Mouse (Mus musculus) G1E (cell line): ENCODE data around the gene Ttll12.

Source experiments
- CTCF ChIP-seq: IDR thresholded peaks from 2 replicates; pipeline ENCODE4 v1.5.1; 2012; ENCODE audit warnings: low read depth, low read length, inconsistent platforms, mixed read lengths
- GATA2 ChIP-seq: IDR thresholded peaks from 2 replicates; pipeline ENCODE4 v1.6.1; 2012; ENCODE audit warnings: low read depth, low read length, inconsistent platforms, borderline replicate concordance

DNA sequence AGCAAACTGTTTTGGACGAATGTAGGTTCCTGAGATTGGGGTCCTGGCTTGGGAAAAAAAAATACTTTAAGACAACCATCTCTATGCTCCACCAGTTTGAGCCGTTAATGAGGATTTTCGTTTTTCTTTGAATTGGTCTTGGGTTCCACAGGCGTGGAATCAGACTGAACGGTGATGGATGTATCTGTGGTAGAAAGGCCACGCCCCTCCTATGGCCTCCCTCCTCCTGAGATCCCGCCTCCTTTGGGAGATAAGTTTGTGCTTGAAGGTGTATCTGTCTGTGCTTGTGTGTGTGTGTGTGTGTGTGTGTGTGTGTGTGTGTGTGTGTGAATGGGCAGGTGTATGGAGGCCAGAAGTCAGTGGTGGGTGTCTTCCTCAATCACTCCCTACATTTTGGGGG lies 62.4 kb downstream of the Ttll12 start:
- TF ChIP-seq CTCF: no peak
- no peak for TF ChIP-seq GATA2
